Mouse (Mus musculus): Measurements from ENCODE around the gene Gtf2f1.
A peak's percentile ranks its signal among the peaks of the same experiment; 100 is the strongest.

DNA sequence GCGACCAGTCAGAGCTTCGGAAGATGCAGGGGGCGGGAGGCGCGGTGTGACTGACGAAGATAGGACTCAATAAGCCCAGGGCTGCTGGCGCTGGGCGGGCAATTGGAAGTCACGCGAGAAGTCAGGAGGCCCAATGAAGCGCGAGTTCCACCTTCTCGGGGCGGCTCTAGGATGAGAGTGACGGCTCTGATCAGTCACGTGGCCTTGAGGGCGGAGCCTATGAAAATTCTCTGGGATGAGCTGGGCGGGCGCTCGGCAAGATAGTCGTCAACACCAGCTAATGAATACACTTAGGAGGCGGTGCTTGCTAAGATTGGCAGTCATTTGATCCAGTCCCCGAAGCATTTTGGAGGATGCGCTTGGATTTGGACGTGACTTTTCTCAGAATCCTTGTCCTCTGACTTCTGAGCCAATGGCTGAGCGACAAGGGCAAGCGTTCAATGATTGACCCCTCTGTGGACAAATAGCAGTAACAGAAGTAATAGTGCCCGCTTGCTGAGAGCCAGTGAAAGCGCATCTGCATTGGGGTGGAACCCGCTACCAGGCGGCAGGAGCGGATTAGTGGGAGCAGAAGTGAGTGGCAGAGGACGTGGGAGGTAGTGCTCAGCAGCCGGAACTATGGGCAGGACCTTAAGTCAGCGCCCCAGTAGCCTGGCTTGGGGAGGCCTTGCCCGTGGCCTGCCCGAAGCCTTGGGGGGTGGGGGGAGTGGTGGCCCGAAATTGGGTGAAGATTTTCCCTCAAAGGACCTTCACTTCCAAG lies 20.8 kb upstream of the Gtf2f1 start:
- peak; percentile 89 for TF ChIP-seq POLR2A (IDR thresholded peaks at IDR 0.05; ENCODE audit: low read depth, low read length)
- TF ChIP-seq CTCF (IDR thresholded peaks at IDR 0.05; ENCODE audit: extremely low read depth, insufficient read length, insufficient replicate concordance, low read depth, low read length), result no peak

Data from small intestine, adult 2 months (tissue).